11 mouse cellular contexts compared by ENCODE assay signal in genomic region chr8:48511137-48511536, GRCm38 (mm10).
A peak's percentile ranks its signal among the peaks of the same experiment; 100 is the strongest.
DNase-seq lines count a peak whose midpoint lies in the region; ATAC-seq and TF ChIP-seq lines count a peak whose summit lies in the region.
"Had no signal": no experiment of that assay in that cellular context is flagged by ENCODE, and none has a peak within 500 bp of the region (broad histone marks: within the 10 kb centered on the region; RNA-seq: fewer than 3 reads in every experiment).

No protein-coding gene starts in this region.

- TF ChIP-seq EP300 in heart, adult 2 months (IDR thresholded peaks at IDR 0.05; ENCODE audit: insufficient read depth, low read depth, low read length) = no peak

- TF ChIP-seq POLR2A in heart, adult 2 months (IDR thresholded peaks at IDR 0.05; ENCODE audit: insufficient read depth, low read depth, low read length) = no peak

- H3K4me3 ChIP-seq in heart, adult 2 months = peak overlapping the region; percentile 31
- H3K4me3 ChIP-seq in midbrain, embryonic 14.5 days (replicated peaks; ENCODE audit: low read depth, low read length) = no peak overlapping the region
- H3K4me3 ChIP-seq in midbrain, embryonic 15.5 days = no peak overlapping the region
- H3K4me3 ChIP-seq in kidney, embryonic 16.5 days (ENCODE audit: low read length) = no peak overlapping the region
- H3K4me3 ChIP-seq: embryonic facial prominence, embryonic 13.5 days had no signal

- H3K27me3 ChIP-seq in heart, adult 2 months (ENCODE audit: control insufficient read depth, insufficient read depth, low read length) = no peaks in the 10 kb centered on the region
- H3K27me3 ChIP-seq in midbrain, embryonic 14.5 days (ENCODE audit: control insufficient read depth, insufficient read depth, low read length) = no peaks in the 10 kb centered on the region
- no peaks in the 10 kb centered on the region for H3K27me3 ChIP-seq in midbrain, embryonic 15.5 days (replicated peaks)
- no peaks in the 10 kb centered on the region for H3K27me3 ChIP-seq in kidney, embryonic 16.5 days (ENCODE audit: insufficient read depth, low read length)
- H3K27me3 ChIP-seq: embryonic facial prominence, embryonic 13.5 days had no signal

- 49% methylated on average over 14 of the region's 14 CpGs for WGBS in heart, adult 2 months
- 84% methylated on average over 14 of the region's 14 CpGs for WGBS in midbrain, embryonic 14.5 days
- 72% methylated on average over 14 of the region's 14 CpGs for WGBS in midbrain, embryonic 15.5 days
- WGBS in kidney, embryonic 16.5 days = 88% methylated on average over 14 of the region's 14 CpGs

- no peak overlapping the region for H3K4me2 ChIP-seq in midbrain, embryonic 14.5 days (ENCODE audit: low read length)
- no peak overlapping the region for H3K4me2 ChIP-seq in midbrain, embryonic 15.5 days
- H3K4me2 ChIP-seq in kidney, embryonic 16.5 days (replicated peaks; ENCODE audit: low read depth, low read length) = no peak overlapping the region
- H3K4me2 ChIP-seq: embryonic facial prominence, embryonic 13.5 days had no signal

- intact Hi-C loops in heart, adult 2 months (cut with DNase I) = no loop called here
- intact Hi-C loops in heart, postnatal 10 days (cut with DNase I) = no loop called here

- no peak for ATAC-seq in midbrain, embryonic 14.5 days (ENCODE audit: low FRiP score, low TSS enrichment)
- ATAC-seq in midbrain, embryonic 15.5 days (replicated peaks) = no peak
- ATAC-seq in kidney, embryonic 16.5 days (ENCODE audit: low FRiP score, low TSS enrichment) = no peak

- no peak overlapping the region for H3K27ac ChIP-seq in heart, adult 2 months
- H3K27ac ChIP-seq in midbrain, embryonic 14.5 days (replicated peaks; ENCODE audit: low read depth, low read length) = no peak overlapping the region
- H3K27ac ChIP-seq in midbrain, embryonic 15.5 days = no peak overlapping the region
- no peak overlapping the region for H3K27ac ChIP-seq in kidney, embryonic 16.5 days (ENCODE audit: low read length)
- H3K27ac ChIP-seq: embryonic facial prominence, embryonic 13.5 days had no signal

- TF ChIP-seq CTCF in heart, adult 2 months (IDR thresholded peaks at IDR 0.05) = no peak

- no peaks in the 10 kb centered on the region for H3K79me2 ChIP-seq in heart, adult 2 months (replicated peaks; ENCODE audit: control insufficient read depth, insufficient read depth, low read length)

- no peaks in the 10 kb centered on the region for H3K9me3 ChIP-seq in midbrain, embryonic 14.5 days (ENCODE audit: control insufficient read depth, low read length)
- no peaks in the 10 kb centered on the region for H3K9me3 ChIP-seq in midbrain, embryonic 15.5 days
- no peaks in the 10 kb centered on the region; the same call in 1 of the 2 replicates for H3K9me3 ChIP-seq in kidney, embryonic 16.5 days (ENCODE audit: low read length)
- H3K9me3 ChIP-seq: embryonic facial prominence, embryonic 13.5 days had no signal

- no peaks in the 10 kb centered on the region for H3K4me1 ChIP-seq in heart, adult 2 months (ENCODE audit: control insufficient read depth, insufficient read depth, low read length)
- peaks cover 14% of the 10 kb centered on the region for H3K4me1 ChIP-seq in midbrain, embryonic 14.5 days (ENCODE audit: control insufficient read depth, insufficient read depth, low read length)
- peaks cover 31% of the 10 kb centered on the region for H3K4me1 ChIP-seq in midbrain, embryonic 15.5 days
- H3K4me1 ChIP-seq in kidney, embryonic 16.5 days (ENCODE audit: insufficient read depth, low read length) = peaks cover 24% of the 10 kb centered on the region

- no peaks in the 10 kb centered on the region for H3K36me3 ChIP-seq in heart, adult 2 months (ENCODE audit: control insufficient read depth, insufficient read depth, low read length)
- H3K36me3 ChIP-seq in midbrain, embryonic 14.5 days (ENCODE audit: control insufficient read depth, insufficient read depth, low read length) = no peaks in the 10 kb centered on the region
- H3K36me3 ChIP-seq in midbrain, embryonic 15.5 days (replicated peaks) = no peaks in the 10 kb centered on the region
- no peaks in the 10 kb centered on the region for H3K36me3 ChIP-seq in kidney, embryonic 16.5 days (ENCODE audit: insufficient read depth, low read length)

- no peak overlapping the region for H3K9ac ChIP-seq in heart, adult 2 months (ENCODE audit: low read depth, low read length)
- no peak overlapping the region for H3K9ac ChIP-seq in midbrain, embryonic 14.5 days (replicated peaks; ENCODE audit: low read length)
- no peak overlapping the region for H3K9ac ChIP-seq in midbrain, embryonic 15.5 days
- H3K9ac ChIP-seq in kidney, embryonic 16.5 days (replicated peaks; ENCODE audit: low read length) = no peak overlapping the region
- H3K9ac ChIP-seq: embryonic facial prominence, embryonic 13.5 days had no signal

- no peak for DNase-seq in heart, adult 2 months
- no peak for DNase-seq in heart, adult 11 months
- peak; percentile 52 for DNase-seq in midbrain, embryonic 14.5 days
- peak; percentile 3 to 4 for DNase-seq in heart, postnatal 10 days
- DNase-seq in skeletal muscle tissue, adult 2 months (ENCODE audit: low read depth, low spot score) = peak; percentile 54
- no peak for DNase-seq in spleen, postnatal 4 days (ENCODE audit: low spot score in 2 of 2)
- DNase-seq: adrenal gland, postnatal 14 days; kidney, adult 2 months had no signal

Comparison
In these comparisons a context has a peak if more than half of its experiments do, and no peak if none do; other contexts are left out.
1. DNase-seq: peak in midbrain, embryonic 14.5 days (single experiment), heart, postnatal 10 days (2 of 2) and skeletal muscle tissue, adult 2 months (single experiment); none in heart, adult 2 months (0 of 2), heart, adult 11 months (single experiment) and spleen, postnatal 4 days (0 of 2).